ENCODE assay signal across 8 mouse cellular contexts in the genomic region with DNA sequence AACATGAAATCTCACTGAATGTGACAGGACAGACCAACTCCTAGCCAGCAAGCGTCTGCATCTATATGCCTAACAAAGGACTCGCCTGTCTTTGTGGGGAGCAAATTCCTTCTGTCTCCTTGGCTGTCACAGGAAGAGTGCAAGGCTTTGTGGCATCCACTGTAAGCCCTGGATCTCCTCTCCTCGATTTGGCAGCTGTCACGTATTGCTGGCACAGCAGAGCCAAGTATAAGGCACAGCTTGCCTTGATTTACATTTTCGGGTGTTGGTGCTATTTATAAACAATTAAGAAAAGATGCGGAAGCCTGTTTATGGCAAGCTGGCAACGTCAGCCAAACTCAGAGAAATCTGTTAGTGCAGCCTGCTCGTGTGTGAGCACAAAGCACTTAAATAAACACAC. TPM values are rescaled to one million over a fixed set of nuclear protein-coding genes. Genes with fewer than 3 reads are reported as not detected.
A peak's percentile ranks its signal among the peaks of the same experiment; 100 is the strongest.
DNase-seq lines count a peak whose midpoint lies in the region; ATAC-seq and TF ChIP-seq lines count a peak whose summit lies in the region.
"Had no signal": no experiment of that assay in that cellular context is flagged by ENCODE, and none has a peak within 500 bp of the region (broad histone marks: within the 10 kb centered on the region; RNA-seq: fewer than 3 reads in every experiment).

No protein-coding gene starts in this region.

- H3K27me3 ChIP-seq in lung, embryonic 16.5 days (ENCODE audit: control insufficient read depth, insufficient read depth, low read depth, low read length): no peaks in the 10 kb centered on the region
- H3K27me3 ChIP-seq in forebrain, postnatal 0 days (ENCODE audit: insufficient read depth, low read length): no peaks in the 10 kb centered on the region
- H3K27me3 ChIP-seq in limb, embryonic 10.5 days (ENCODE audit: low read depth, poor library complexity, severe bottlenecking): no peaks in the 10 kb centered on the region
- H3K27me3 ChIP-seq in stomach, embryonic 15.5 days (replicated peaks): no peaks in the 10 kb centered on the region
- no peaks in the 10 kb centered on the region for H3K27me3 ChIP-seq in cerebellum, adult 2 months (ENCODE audit: control insufficient read depth, insufficient read depth, low read length)

- no peaks in the 10 kb centered on the region for H3K9me3 ChIP-seq in lung, embryonic 16.5 days (ENCODE audit: control insufficient read depth, low read length)
- no peaks in the 10 kb centered on the region for H3K9me3 ChIP-seq in forebrain, postnatal 0 days (ENCODE audit: low read length)
- no peaks in the 10 kb centered on the region for H3K9me3 ChIP-seq in limb, embryonic 10.5 days (replicated peaks)
- H3K9me3 ChIP-seq in stomach, embryonic 15.5 days: no peaks in the 10 kb centered on the region

- H3K27ac ChIP-seq in lung, embryonic 16.5 days (ENCODE audit: low read length): peak overlapping the region; percentile 30
- H3K27ac ChIP-seq in forebrain, postnatal 0 days (ENCODE audit: low read depth, low read length): peak overlapping the region; percentile 76
- peak overlapping the region; percentile 31 for H3K27ac ChIP-seq in limb, embryonic 10.5 days
- peak overlapping the region; percentile 69 for H3K27ac ChIP-seq in stomach, embryonic 15.5 days
- H3K27ac ChIP-seq in cerebellum, adult 2 months (ENCODE audit: insufficient read depth, low read length): no peak overlapping the region

- no peak overlapping the region for H3K4me3 ChIP-seq in lung, embryonic 16.5 days (ENCODE audit: low read length)
- H3K4me3 ChIP-seq in forebrain, postnatal 0 days (ENCODE audit: low read depth, low read length): no peak overlapping the region
- H3K4me3 ChIP-seq in limb, embryonic 10.5 days: no peak overlapping the region
- H3K4me3 ChIP-seq in stomach, embryonic 15.5 days (replicated peaks): no peak overlapping the region
- H3K4me3 ChIP-seq in cerebellum, adult 2 months (replicated peaks; ENCODE audit: insufficient read depth, low read depth, low read length): no peak overlapping the region
- H3K4me3 ChIP-seq: myocyte had no signal

- H3K4me2 ChIP-seq in lung, embryonic 16.5 days (ENCODE audit: low read depth, low read length): peak overlapping the region; percentile 28
- peak overlapping the region; percentile 13 for H3K4me2 ChIP-seq in forebrain, postnatal 0 days (ENCODE audit: low read depth)
- 0 out of 2 replicates have a peak overlapping the region, but pooled peaks have one; percentile 9 for H3K4me2 ChIP-seq in stomach, embryonic 15.5 days

- no peak for TF ChIP-seq CTCF in forebrain, postnatal 0 days (IDR thresholded peaks at IDR 0.05; ENCODE audit: low read depth)
- TF ChIP-seq CTCF in cerebellum, adult 2 months (IDR thresholded peaks at IDR 0.05; ENCODE audit: borderline replicate concordance, insufficient read depth, low read depth, low read length): no peak

- H3K36me3 ChIP-seq in lung, embryonic 16.5 days (ENCODE audit: control insufficient read depth, insufficient read depth, low read length): no peaks in the 10 kb centered on the region
- H3K36me3 ChIP-seq in forebrain, postnatal 0 days (ENCODE audit: insufficient read depth): no peaks in the 10 kb centered on the region
- no peaks in the 10 kb centered on the region for H3K36me3 ChIP-seq in limb, embryonic 10.5 days
- H3K36me3 ChIP-seq in stomach, embryonic 15.5 days: no peaks in the 10 kb centered on the region

- WGBS in lung, embryonic 16.5 days: 24% methylated on average over 8 of the region's 8 CpGs
- WGBS in forebrain, postnatal 0 days: 7% methylated on average over 8 of the region's 8 CpGs
- 44% methylated on average over 8 of the region's 8 CpGs for whole genome bisulfite sequencing in limb, embryonic 10.5 days
- 28% methylated on average over 8 of the region's 8 CpGs for WGBS in stomach, embryonic 15.5 days
- 54% methylated on average over 8 of the region's 8 CpGs for WGBS in cerebellum, adult 2 months

- no peak for DNase-seq in lung, postnatal 14 days
- DNase-seq in forebrain, postnatal 0 days: peak; percentile 93
- DNase-seq in limb, embryonic 10.5 days (ENCODE audit: low spot score): no peak
- no peak for DNase-seq in cerebellum, adult 2 months
- DNase-seq in urinary bladder, postnatal 36 days (ENCODE audit: low spot score in 2 of 2): no peak

- peak; percentile 18 for ATAC-seq in lung, embryonic 16.5 days (ENCODE audit: low read depth)
- ATAC-seq in forebrain, postnatal 0 days: peak; percentile 95
- ATAC-seq in stomach, embryonic 15.5 days (ENCODE audit: insufficient read depth, low FRiP score, low read depth): no peak

- peaks cover 66% of the 10 kb centered on the region for H3K4me1 ChIP-seq in lung, embryonic 16.5 days (replicated peaks; ENCODE audit: control insufficient read depth, insufficient read depth, low read length)
- H3K4me1 ChIP-seq in forebrain, postnatal 0 days (ENCODE audit: insufficient read depth): peaks cover 28% of the 10 kb centered on the region
- peaks cover 71% of the 10 kb centered on the region for H3K4me1 ChIP-seq in limb, embryonic 10.5 days
- peaks cover 47% of the 10 kb centered on the region for H3K4me1 ChIP-seq in stomach, embryonic 15.5 days
- H3K4me1 ChIP-seq in cerebellum, adult 2 months (ENCODE audit: control insufficient read depth, insufficient read depth, low read length): peaks cover 23% of the 10 kb centered on the region

- no peak for TF ChIP-seq POLR2A in cerebellum, adult 2 months (IDR thresholded peaks at IDR 0.05; ENCODE audit: borderline replicate concordance, insufficient read depth, low read length)

- H3K9ac ChIP-seq in lung, embryonic 16.5 days (ENCODE audit: low read length): no peak overlapping the region
- H3K9ac ChIP-seq in forebrain, postnatal 0 days: peak overlapping the region; percentile 19
- no peak overlapping the region for H3K9ac ChIP-seq in stomach, embryonic 15.5 days

RNA-seq across cellular contexts. Expression of a gene that starts 25.3 kb away (rescaled TPM):
- polyA plus RNA-seq in lung, embryonic 16.5 days (2015; fragmentation: Nextera tagmentation; extraction: Ambion mirVana): 19.4 and 20.8 TPM in 2 replicates
- 44.2 and 48.2 TPM in 2 replicates for total RNA-seq in forebrain, postnatal 0 days (2014; rRNA removed)
- polyA plus RNA-seq in forebrain, postnatal 0 days (2015; fragmentation: Nextera tagmentation; extraction: Ambion mirVana): 45.6 and 49.3 TPM in 2 replicates
- polyA plus RNA-seq in limb, embryonic 10.5 days (2016; fragmentation: Nextera tagmentation; extraction: Ambion mirVana): 13.6 and 15.1 TPM in 2 replicates
- 18.2 and 20.9 TPM in 2 replicates for polyA plus RNA-seq in stomach, embryonic 15.5 days (2015; fragmentation: Nextera tagmentation; extraction: Ambion mirVana)
- polyA plus RNA-seq in cerebellum, adult 2 months (2012; rRNA removed): 13.6 and 13.9 TPM in 2 replicates
